Mouse (Mus musculus): ENCODE results near the gene Gm16429.
"Not testable (repeated sequence)": the region's sequence is repeated elsewhere in the genome, so short reads cannot be mapped to it uniquely, and the experiment has no call there.

The Gm16429 gene

GRCm38 (mm10) chr5:93928952-93929351 is at the start of gene Gm16429:
Gm16429 (minus strand) TSS chr5:93929052.
- not testable (repeated sequence) for DNase-seq (ENCODE audit: low spot score in 2 of 2)
